Mouse (Mus musculus) CH12.LX (cell line): ENCODE results near the gene Smim13. TPM values are rescaled to one million over a fixed set of nuclear protein-coding genes. Genes with fewer than 3 reads are reported as not detected.

Experiments used
- DNase-seq: peaks from one replicate; pipeline ENCODE4 v3.0.0-alpha.2; 2013; ENCODE audit errors: extremely low read depth
- H3K27ac ChIP-seq: 2 replicates; pipeline ENCODE4 v1.5.1; 2012; ENCODE audit warnings: low read depth, mild to moderate bottlenecking, control low read depth, moderate library complexity; ENCODE audit not compliant: insufficient read depth
- H3K27me3 ChIP-seq: replicated peaks from 2 replicates; pipeline ENCODE3; 2012; ENCODE audit warnings: inconsistent platforms
- H3K36me3 ChIP-seq, 2 experiments: replicated peaks in 1 of 2; 2 replicates each; pipeline versions ENCODE3 to v1.6.1; 2012; ENCODE audit warnings: inconsistent platforms in 1 of 2, low read length in 1 of 2, mild to moderate bottlenecking in 1 of 2, mixed read lengths in 1 of 2, moderate library complexity in 1 of 2; ENCODE audit not compliant: control insufficient read depth in 1 of 2, insufficient read depth in 1 of 2
- H3K4me1 ChIP-seq, 2 experiments: 2 replicates each; pipeline ENCODE4 v1.6.1; 2012; ENCODE audit warnings: inconsistent platforms in 1 of 2, moderate library complexity in 1 of 2; ENCODE audit not compliant: insufficient read depth in 2 of 2, control insufficient read depth in 1 of 2
- H3K4me2 ChIP-seq: 2 replicates; pipeline ENCODE4 v1.6.1; 2012; ENCODE audit warnings: low read depth, mild to moderate bottlenecking, control low read depth; ENCODE audit not compliant: poor library complexity, insufficient read depth, severe bottlenecking
- H3K4me3 ChIP-seq, 3 experiments: fragments of 150-350 bp in 1 of 3; sonication (generic) in 1 of 3; replicated peaks in 1 of 3; 2 replicates each; pipeline versions ENCODE3 to v1.5.1; 2011 to 2012; ENCODE audit warnings: low read depth in 2 of 3, low read length in 2 of 3, mild to moderate bottlenecking in 2 of 3, moderate library complexity in 2 of 3, control low read depth in 1 of 3, improper control_type of control experiment in 1 of 3, inconsistent platforms in 1 of 3, mixed read lengths in 1 of 3; ENCODE audit not compliant: poor library complexity in 1 of 3
- H3K79me2 ChIP-seq: replicated peaks from 2 replicates; pipeline ENCODE4 v1.6.1; 2012; ENCODE audit warnings: mild to moderate bottlenecking, moderate library complexity; ENCODE audit not compliant: control insufficient read depth, poor library complexity, insufficient read depth, severe bottlenecking; ENCODE audit errors: extremely low read depth
- H3K9ac ChIP-seq: 2 replicates; pipeline ENCODE4 v1.6.1; 2012; ENCODE audit warnings: low read depth, mild to moderate bottlenecking, control low read depth, moderate library complexity; ENCODE audit not compliant: insufficient read depth
- H3K9me3 ChIP-seq: replicated peaks from 2 replicates; pipeline ENCODE3; 2012; ENCODE audit warnings: low read length, inconsistent platforms, mixed read lengths
- BHLHE40 ChIP-seq: IDR thresholded peaks from 2 replicates; pipeline ENCODE4 v1.6.1; 2011; ENCODE audit warnings: mild to moderate bottlenecking, low read depth, low read length, improper control_type of control experiment
- CHD1 ChIP-seq: IDR thresholded peaks from 2 replicates; pipeline ENCODE4 v1.6.1; 2012; ENCODE audit warnings: low read depth, low read length, improper control_type of control experiment, inconsistent platforms
- CHD2 ChIP-seq: IDR thresholded peaks from 2 replicates; pipeline ENCODE4 v1.6.1; 2011; ENCODE audit warnings: low read length, improper control_type of control experiment
- CTCF ChIP-seq, 2 experiments: IDR thresholded peaks in 1 of 2; conservative IDR thresholded peaks in 1 of 2; 2 replicates each; pipeline ENCODE4 v1.5.1; 2011 to 2012; ENCODE audit warnings: low read depth in 2 of 2, low read length in 2 of 2, improper control_type of control experiment in 1 of 2, inconsistent platforms in 1 of 2, mild to moderate bottlenecking in 1 of 2, moderate library complexity in 1 of 2
- EP300 ChIP-seq: IDR thresholded peaks from 2 replicates; pipeline ENCODE4 v1.6.1; 2011; ENCODE audit warnings: low read length, improper control_type of control experiment
- ETS1 ChIP-seq: conservative IDR thresholded peaks from 2 replicates; pipeline ENCODE4 v1.6.1; 2012; ENCODE audit warnings: low read depth, mild to moderate bottlenecking, inconsistent platforms, low read length, improper control_type of control experiment, moderate library complexity
- HCFC1 ChIP-seq: IDR thresholded peaks from 2 replicates; pipeline ENCODE4 v1.6.1; 2012; ENCODE audit warnings: low read depth, mild to moderate bottlenecking, inconsistent platforms, low read length, improper control_type of control experiment
- JUN ChIP-seq: IDR thresholded peaks from 2 replicates; pipeline ENCODE4 v1.6.1; 2011; ENCODE audit warnings: low read depth, mild to moderate bottlenecking, low read length, improper control_type of control experiment, moderate library complexity; ENCODE audit not compliant: insufficient read depth
- JUND ChIP-seq: conservative IDR thresholded peaks from 2 replicates; pipeline ENCODE4 v1.6.1; 2011; ENCODE audit warnings: low read depth, low read length, improper control_type of control experiment
- MAX ChIP-seq: IDR thresholded peaks from 2 replicates; pipeline ENCODE4 v1.6.1; 2011; ENCODE audit warnings: low read length, improper control_type of control experiment
- MXI1 ChIP-seq: IDR thresholded peaks from 2 replicates; pipeline ENCODE4 v1.6.1; 2011; ENCODE audit warnings: mild to moderate bottlenecking, low read depth, low read length, improper control_type of control experiment
- MYC ChIP-seq: IDR thresholded peaks from 2 replicates; pipeline ENCODE4 v1.6.1; 2011; ENCODE audit warnings: low read depth, mild to moderate bottlenecking, improper control_type of control experiment, low read length
- NELFE ChIP-seq: IDR thresholded peaks from 2 replicates; pipeline ENCODE4 v1.6.1; 2011; ENCODE audit warnings: low read depth, low read length, improper control_type of control experiment
- NRF1 ChIP-seq: IDR thresholded peaks from 2 replicates; pipeline ENCODE4 v1.6.1; 2014; ENCODE audit warnings: low read depth, mild to moderate bottlenecking, inconsistent platforms, low read length, improper control_type of control experiment, moderate library complexity
- POLR2A ChIP-seq: IDR thresholded peaks from 2 replicates; pipeline ENCODE4 v1.6.1; 2011; ENCODE audit warnings: low read depth, mild to moderate bottlenecking, improper control_type of control experiment, low read length
- POLR2AphosphoS2 ChIP-seq: IDR thresholded peaks from 2 replicates; pipeline ENCODE4 v1.6.1; 2011; ENCODE audit warnings: low read depth, low read length, improper control_type of control experiment
- RAD21 ChIP-seq: IDR thresholded peaks from 2 replicates; pipeline ENCODE4 v1.6.1; 2011; ENCODE audit warnings: low read depth, mild to moderate bottlenecking, low read length, improper control_type of control experiment, moderate library complexity
- RCOR1 ChIP-seq: conservative IDR thresholded peaks from 2 replicates; pipeline ENCODE4 v1.6.1; 2012; ENCODE audit warnings: low read depth, mild to moderate bottlenecking, inconsistent platforms, low read length, improper control_type of control experiment
- TCF12 ChIP-seq: IDR thresholded peaks from 2 replicates; pipeline ENCODE4 v1.6.1; 2014; ENCODE audit warnings: low read depth, mild to moderate bottlenecking, inconsistent platforms, low read length, improper control_type of control experiment
- UBTF ChIP-seq: IDR thresholded peaks from 2 replicates; pipeline ENCODE4 v1.6.1; 2012; ENCODE audit warnings: low read depth, mild to moderate bottlenecking, inconsistent platforms, low read length, improper control_type of control experiment, moderate library complexity
- USF1 ChIP-seq: IDR thresholded peaks from 2 replicates; pipeline ENCODE4 v1.6.1; 2014; ENCODE audit warnings: low read depth, mild to moderate bottlenecking, inconsistent platforms, low read length, improper control_type of control experiment
- USF2 ChIP-seq: conservative IDR thresholded peaks from 2 replicates; pipeline ENCODE4 v1.6.1; 2011; ENCODE audit warnings: low read depth, low read length, improper control_type of control experiment
- ZKSCAN1 ChIP-seq: IDR thresholded peaks from 2 replicates; pipeline ENCODE4 v1.6.1; 2012; ENCODE audit warnings: low read depth, inconsistent platforms, low read length, improper control_type of control experiment, borderline replicate concordance
- ZMIZ1 ChIP-seq: IDR thresholded peaks from 2 replicates; pipeline ENCODE4 v1.6.1; 2012; ENCODE audit warnings: low read depth, mild to moderate bottlenecking, inconsistent platforms, low read length, improper control_type of control experiment
- dilution Hi-C: fragments of 300-500 bp; cut with MboI; formaldehyde crosslinking; loops from 2 replicates; pipeline ENCODE4 v1.14.3; 2020; ENCODE audit warnings: low sequenced_read_pairs; ENCODE audit not compliant: extremely low pct_unique_long_range_greater_than_20kb, extremely low pct_ligation_motif_present
- in situ Hi-C: fragments of 300-500 bp; cut with MboI; formaldehyde crosslinking; loops from 3 replicates; pipeline ENCODE4 v1.14.3; 2019; ENCODE audit warnings: low sequenced_read_pairs, low pct_ligation_motif_present, low pct_unique_long_range_greater_than_20kb, mixed read lengths
- polyA plus RNA-seq: library from polyadenylated mRNA; unstranded; fragments of >175 nt; gene quantifications from 2 replicates; pipeline ENCODE4 v1.2.1, GENCODE M21; 2012; ENCODE audit warnings: low read depth; ENCODE audit not compliant: insufficient read length
- total RNA-seq, 2 experiments: library from RNA; depleted of rRNA; stranded (reverse); fragments of 300-350 nt in 1 of 2; fragments of >200 nt in 1 of 2; gene quantifications; 2 replicates each; pipeline ENCODE4 v1.2.3; 2012 to 2014

The Smim13 gene
- total and polyA plus RNA-seq, 3 experiments, result 4.4 to 13.4 (median 11.6) TPM

DNA sequence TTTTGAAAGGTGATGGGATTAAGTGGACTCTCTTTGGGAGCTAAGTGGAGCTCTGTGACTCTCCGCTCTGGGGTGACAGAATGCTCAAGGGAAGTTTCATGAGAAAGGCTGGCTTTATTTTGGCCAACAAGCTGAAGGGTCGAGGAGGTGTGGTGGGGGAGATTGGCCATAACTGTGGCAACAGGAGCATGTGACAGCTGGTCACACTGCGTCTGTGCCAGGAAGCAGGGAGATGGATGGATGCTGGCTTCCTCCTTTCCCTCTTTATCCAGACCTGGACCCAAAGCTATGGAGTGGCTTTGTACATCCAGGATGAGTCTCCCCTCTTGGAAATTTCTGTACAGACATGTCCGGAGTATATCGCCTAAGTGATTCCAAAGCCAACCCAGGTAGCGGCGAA is 16.4 kb upstream of the Smim13 start:
- Histone ChIP-seq H3K27ac (no peak overlapping the region), H3K4me3 (no peak overlapping the region), H3K4me1 (peaks cover 2 to 4% of the 10 kb centered on the region in 2 experiments; a peak in 2 of 4 replicates), H3K36me3 (no peaks in the 10 kb centered on the region), H3K79me2 (no peaks in the 10 kb centered on the region), H3K4me2 (no peak overlapping the region), H3K9me3 (no peaks in the 10 kb centered on the region), H3K27me3 (no peaks in the 10 kb centered on the region), H3K9ac (no peak overlapping the region)
- in situ Hi-C loops (loop anchor here (10.0 to 25.0 kb wide), 3 partner anchors 148 to 388 kb away; partner anchors contain the start of genes Pak1ip1 and Tmem14c), dilution Hi-C loops (no loop called here)
- TF ChIP-seq USF2 (no peak), HCFC1 (no peak), USF1 (no peak), RCOR1 (no peak)
- DNase-seq, result no peak

DNA sequence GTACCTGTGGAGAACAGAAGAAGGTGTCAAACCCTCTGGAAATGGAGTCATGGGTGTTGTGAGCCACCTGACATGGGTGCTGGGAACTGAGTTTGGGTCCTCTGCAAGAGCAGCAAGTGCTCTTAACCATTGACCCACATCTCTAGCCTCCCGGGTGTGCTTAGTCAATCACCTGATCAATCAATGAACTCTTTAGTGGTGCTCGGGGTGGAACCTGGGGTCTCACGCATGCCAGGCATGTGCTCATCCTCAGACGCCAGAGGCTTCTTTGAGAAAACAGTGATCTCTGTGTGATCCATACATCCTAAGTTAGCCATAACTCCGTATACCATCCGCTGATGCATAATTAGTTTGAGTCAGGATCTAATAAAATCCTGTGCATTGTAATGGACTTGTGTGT is 14.5 kb upstream of the Smim13 start:
- DNase-seq, result no peak
- in situ Hi-C loops, result loop anchor here (10.0 to 25.0 kb wide), 3 partner anchors 150 to 390 kb away; partner anchors contain the start of genes Pak1ip1 and Tmem14c

DNA sequence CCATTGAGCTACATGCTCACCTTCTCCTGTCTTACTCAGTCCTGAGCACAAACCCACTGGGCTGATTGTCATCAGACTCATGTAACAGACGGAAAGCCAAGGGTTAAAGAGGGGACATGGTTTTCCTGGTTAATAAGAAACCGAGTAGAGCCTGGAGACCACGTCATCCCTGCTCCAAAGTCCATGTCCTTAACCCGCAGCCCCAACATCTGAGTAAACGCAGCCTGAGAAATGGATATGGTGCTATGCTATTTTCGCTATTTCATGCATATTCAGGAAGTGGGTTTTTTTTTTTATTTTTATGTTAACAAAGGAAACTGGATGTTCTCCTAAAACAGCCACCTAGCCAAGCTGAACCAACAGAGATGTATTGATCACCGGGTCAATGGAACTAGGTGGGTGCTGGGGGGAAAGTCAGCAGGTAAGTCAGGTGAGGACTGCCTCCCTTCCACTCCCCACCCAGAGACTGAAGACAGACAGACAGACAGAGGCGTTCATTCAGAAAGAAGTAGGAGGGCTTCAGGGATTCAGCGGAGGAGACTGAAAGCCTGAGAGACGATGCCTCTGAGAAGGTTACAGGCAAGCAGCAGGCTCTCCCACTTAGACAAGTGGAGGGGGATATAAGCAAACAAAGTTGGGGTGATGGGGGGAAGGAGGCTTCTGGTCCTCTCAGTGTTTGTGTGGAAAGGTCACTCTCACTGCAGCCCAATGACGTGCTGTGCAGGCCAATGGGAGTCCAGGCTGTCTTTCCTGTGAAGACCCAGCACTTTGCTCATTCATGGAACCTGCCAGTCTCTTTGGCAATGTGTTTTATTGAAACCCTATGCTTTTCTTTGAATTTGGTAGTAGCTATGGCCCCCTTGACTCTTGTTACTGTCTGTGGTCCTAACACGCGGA is 13.6 kb upstream of the Smim13 start:
- dilution Hi-C loops, result no loop called here
- Histone ChIP-seq H3K4me3 (no peak overlapping the region), H3K9ac (no peak overlapping the region)

More for the DNA sequence above, 14.5 kb upstream of the Smim13 start:
- dilution Hi-C loops, result no loop called here
- Histone ChIP-seq H3K27ac (no peak overlapping the region), H3K4me2 (no peak overlapping the region), H3K4me1 (peaks cover 2 to 14% of the 10 kb centered on the region in 2 experiments; a peak in 2 of 4 replicates), H3K4me3 (no peak overlapping the region), H3K79me2 (no peaks in the 10 kb centered on the region), H3K9ac (no peak overlapping the region), H3K27me3 (no peaks in the 10 kb centered on the region), H3K36me3 (no peaks in the 10 kb centered on the region), H3K9me3 (no peaks in the 10 kb centered on the region)
- TF ChIP-seq ZMIZ1, result no peak
- TF ChIP-seq HCFC1, result no peak
- TF ChIP-seq MXI1, result no peak

More for the DNA sequence above, 13.6 kb upstream of the Smim13 start:
- H3K27me3 ChIP-seq, result no peaks in the 10 kb centered on the region
- no peaks in the 10 kb centered on the region for H3K9me3 ChIP-seq
- in situ Hi-C loops, result loop anchor here (10.0 to 25.0 kb wide), 3 partner anchors 151 to 391 kb away; partner anchors contain the start of genes Pak1ip1 and Tmem14c
- H3K4me2 ChIP-seq, result no peak overlapping the region
- no peaks in the 10 kb centered on the region for H3K79me2 ChIP-seq
- H3K4me1 ChIP-seq, result peaks cover 0 to 16% of the 10 kb centered on the region in 2 experiments; a peak in 2 of 4 replicates
- no peak for DNase-seq
- H3K36me3 ChIP-seq, result no peaks in the 10 kb centered on the region
- no peak overlapping the region for H3K27ac ChIP-seq
- TF ChIP-seq JUN (no peak), NELFE (no peak), POLR2AphosphoS2 (no peak), CHD2 (no peak), TCF12 (no peak), EP300 (no peak), UBTF (no peak), JUND (no peak), ZKSCAN1 (no peak), NRF1 (no peak), RAD21 (no peak), ETS1 (no peak), POLR2A (no peak), BHLHE40 (no peak), CTCF (conservative IDR thresholded peaks at IDR 0.05 in 1 of 2, IDR thresholded peaks at IDR 0.05 in 1 of 2; ENCODE audit: low read depth in 2 of 2, low read length in 2 of 2) (no peak), MAX (no peak), USF1 (no peak), MYC (no peak), CHD1 (no peak)
